Mouse (Mus musculus) forebrain, postnatal 0 days (tissue): ENCODE measurements at regions not wholly inside any gene's neighbourhood (a gene's known extent, or its start where the extent isn't known, plus 50 kb on each side); places are given as distances from the start of the nearest gene placed in this dataset.

ENCODE experiments used
- ATAC-seq: fragments of 200-750 bp; cut with Nextera tagmentation; 2 replicates; pipeline ENCODE4 v1.8.0; 2017; ENCODE audit warnings: mild to moderate bottlenecking, moderate library complexity
- DNase-seq: peaks from one replicate; pipeline ENCODE4 v3.0.0-alpha.2; 2015
- H3K27ac ChIP-seq: fragments of 300-500 bp; sonication (generic); 2 replicates; pipeline ENCODE4 v1.5.1; 2014; ENCODE audit warnings: low read depth, mild to moderate bottlenecking, antibody characterized with exemption, low read length, moderate library complexity, mixed read lengths
- H3K27me3 ChIP-seq: fragments of 300-500 bp; sonication (generic); 2 replicates; pipeline ENCODE4 v1.6.1; 2014; ENCODE audit warnings: mild to moderate bottlenecking, low read length, mixed read lengths; ENCODE audit not compliant: insufficient read depth
- H3K36me3 ChIP-seq: fragments of 300-500 bp; sonication (generic); 2 replicates; pipeline ENCODE4 v1.6.1; 2014; ENCODE audit warnings: mild to moderate bottlenecking, moderate library complexity; ENCODE audit not compliant: insufficient read depth
- H3K4me1 ChIP-seq: fragments of 300-500 bp; sonication (generic); 2 replicates; pipeline ENCODE4 v1.6.1; 2014; ENCODE audit warnings: antibody characterized with exemption; ENCODE audit not compliant: insufficient read depth
- H3K4me2 ChIP-seq: fragments of 300-500 bp; sonication (generic); 2 replicates; pipeline ENCODE4 v1.6.1; 2014; ENCODE audit warnings: low read depth, mild to moderate bottlenecking, moderate library complexity
- H3K4me3 ChIP-seq: fragments of 300-500 bp; sonication (generic); 2 replicates; pipeline ENCODE4 v1.5.1; 2014; ENCODE audit warnings: low read depth, low read length, mixed read lengths
- H3K9ac ChIP-seq: fragments of 300-500 bp; sonication (generic); 2 replicates; pipeline ENCODE4 v1.6.1; 2014; ENCODE audit warnings: mild to moderate bottlenecking
- H3K9me3 ChIP-seq: fragments of 300-500 bp; sonication (generic); 2 replicates; pipeline ENCODE4 v1.6.1; 2016; ENCODE audit warnings: low read length
- CTCF ChIP-seq: sonication (generic); IDR thresholded peaks from 2 replicates; pipeline ENCODE4 v1.5.1; 2016; ENCODE audit warnings: antibody characterized with exemption, control low read depth, low read depth
- WGBS: fragments of 180-500 bp; shearing (Covaris S2); extraction: QIAGEN DNeasy Blood & Tissue Kit; methylation state at CpG from one replicate; pipeline ENCODE4 v1.1.7; 2014; 5-methylcytosine and 5-hydroxymethylcytosine counted together

GRCm38 (mm10) chr17:9836995-9837842, 167.7 kb upstream of the Pabpc6 start:
- no peaks in the 10 kb centered on the region for H3K27me3 ChIP-seq
- no peak for DNase-seq
- H3K4me1 ChIP-seq, result no peaks in the 10 kb centered on the region
- 58% methylated on average over 7 of the region's 7 CpGs for WGBS
- ATAC-seq, result no peak
- H3K4me2 ChIP-seq, result no peak overlapping the region
- no peak overlapping the region for H3K4me3 ChIP-seq
- TF ChIP-seq CTCF, result no peak
- H3K36me3 ChIP-seq, result no peaks in the 10 kb centered on the region
- H3K27ac ChIP-seq, result no peak overlapping the region
- no peak overlapping the region for H3K9ac ChIP-seq
- no peaks in the 10 kb centered on the region for H3K9me3 ChIP-seq

DNA sequence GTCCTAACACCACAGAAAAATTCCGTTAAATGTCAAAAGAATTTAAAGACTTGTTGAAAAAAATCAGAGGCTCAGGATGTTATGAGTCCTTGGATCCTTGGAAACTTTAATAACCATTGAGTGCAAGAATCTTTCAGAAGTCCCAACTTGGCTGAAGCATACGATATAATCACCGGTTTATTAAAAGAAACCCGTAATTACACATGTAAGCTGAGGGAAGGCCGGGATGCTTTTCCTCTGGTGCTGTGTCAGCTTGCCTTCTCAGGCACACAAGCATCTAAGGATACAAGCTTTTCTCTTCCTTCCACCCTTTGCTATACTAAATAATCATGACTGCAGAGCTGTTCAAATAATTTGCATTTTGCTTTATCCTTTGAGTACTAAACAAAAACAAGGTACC, 160.4 kb upstream of the Pabpc6 start:
- no peaks in the 10 kb centered on the region for H3K4me1 ChIP-seq
- no peak overlapping the region for H3K4me3 ChIP-seq
- TF ChIP-seq CTCF, result no peak
- DNase-seq (peak; percentile 8), ATAC-seq (no peak)
- no peak overlapping the region for H3K4me2 ChIP-seq
- no peaks in the 10 kb centered on the region for H3K36me3 ChIP-seq
- WGBS, result 54% methylated on average over 5 of the region's 5 CpGs
- no peaks in the 10 kb centered on the region for H3K9me3 ChIP-seq
- no peaks in the 10 kb centered on the region for H3K27me3 ChIP-seq
- H3K27ac ChIP-seq, result no peak overlapping the region
- H3K9ac ChIP-seq, result no peak overlapping the region

- Histone ChIP-seq H3K4me3 (no peak overlapping the region), H3K27me3 (no peaks in the 10 kb centered on the region), H3K9me3 (no peaks in the 10 kb centered on the region), H3K4me2 (no peak overlapping the region), H3K4me1 (no peaks in the 10 kb centered on the region), H3K27ac (no peak overlapping the region), H3K9ac (no peak overlapping the region), H3K36me3 (no peaks in the 10 kb centered on the region)
- TF ChIP-seq CTCF, result no peak
- DNase-seq (no peak), ATAC-seq (no peak)
- 91% methylated on average over 4 of the region's 4 CpGs for WGBS
These were observed 151.8 kb upstream of the Pabpc6 start for GRCm38 (mm10) chr17:9821358-9821757.

DNA sequence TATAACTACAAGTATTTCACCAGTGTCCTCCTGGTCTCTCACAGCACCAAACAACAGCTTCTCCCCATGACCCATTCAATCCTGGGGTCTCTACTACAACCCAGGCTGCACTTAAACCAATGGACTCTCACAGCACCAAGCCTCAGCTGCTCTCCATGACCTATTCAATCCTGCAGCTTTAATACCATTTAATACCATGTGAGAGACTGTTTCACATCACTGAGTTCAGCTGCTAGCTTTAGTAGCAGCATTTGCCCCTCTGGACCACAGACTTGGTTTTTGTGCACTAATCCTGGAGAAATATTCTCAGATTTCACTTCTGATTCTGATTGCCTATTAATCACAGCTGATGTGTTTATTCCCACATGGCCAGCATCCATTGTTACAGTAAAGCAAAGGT, 147.5 kb upstream of the Pabpc6 start:
- Histone ChIP-seq H3K27ac (no peak overlapping the region), H3K4me2 (no peak overlapping the region), H3K27me3 (no peaks in the 10 kb centered on the region), H3K4me3 (no peak overlapping the region), H3K9ac (no peak overlapping the region), H3K36me3 (no peaks in the 10 kb centered on the region), H3K9me3 (no peaks in the 10 kb centered on the region), H3K4me1 (no peaks in the 10 kb centered on the region)
- DNase-seq (no peak), ATAC-seq (no peak)
- no peak for TF ChIP-seq CTCF

DNA sequence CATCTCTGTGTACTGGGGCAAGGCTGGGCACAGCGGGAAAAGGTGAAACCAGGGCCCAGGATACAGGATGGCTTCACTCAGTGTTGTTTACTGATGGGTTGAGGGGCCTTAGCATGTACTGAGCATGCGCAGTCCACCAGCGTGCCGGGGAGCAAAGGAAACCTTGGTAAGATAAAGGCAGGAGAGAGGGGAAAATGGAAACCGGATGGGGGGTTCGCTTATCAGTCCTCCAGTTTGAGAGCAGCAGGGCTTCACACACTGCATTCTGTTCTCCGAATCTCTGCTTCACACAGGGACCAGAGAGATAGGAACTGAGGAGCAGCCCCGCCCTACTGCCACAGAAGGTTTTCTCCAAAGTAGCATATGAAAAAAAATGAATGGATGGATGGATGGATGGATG, 127.6 kb upstream of the Pabpc6 start:
- TF ChIP-seq CTCF, result no peak
- no peak for DNase-seq
- H3K4me1 ChIP-seq, result no peaks in the 10 kb centered on the region
- WGBS, result 83% methylated on average over 8 of the region's 8 CpGs
- no peaks in the 10 kb centered on the region for H3K9me3 ChIP-seq
- H3K27me3 ChIP-seq, result no peaks in the 10 kb centered on the region
- no peak overlapping the region for H3K4me2 ChIP-seq
- H3K27ac ChIP-seq, result no peak overlapping the region
- H3K4me3 ChIP-seq, result no peak overlapping the region
- ATAC-seq, result no peak
- H3K36me3 ChIP-seq, result no peaks in the 10 kb centered on the region
- H3K9ac ChIP-seq, result no peak overlapping the region

DNA sequence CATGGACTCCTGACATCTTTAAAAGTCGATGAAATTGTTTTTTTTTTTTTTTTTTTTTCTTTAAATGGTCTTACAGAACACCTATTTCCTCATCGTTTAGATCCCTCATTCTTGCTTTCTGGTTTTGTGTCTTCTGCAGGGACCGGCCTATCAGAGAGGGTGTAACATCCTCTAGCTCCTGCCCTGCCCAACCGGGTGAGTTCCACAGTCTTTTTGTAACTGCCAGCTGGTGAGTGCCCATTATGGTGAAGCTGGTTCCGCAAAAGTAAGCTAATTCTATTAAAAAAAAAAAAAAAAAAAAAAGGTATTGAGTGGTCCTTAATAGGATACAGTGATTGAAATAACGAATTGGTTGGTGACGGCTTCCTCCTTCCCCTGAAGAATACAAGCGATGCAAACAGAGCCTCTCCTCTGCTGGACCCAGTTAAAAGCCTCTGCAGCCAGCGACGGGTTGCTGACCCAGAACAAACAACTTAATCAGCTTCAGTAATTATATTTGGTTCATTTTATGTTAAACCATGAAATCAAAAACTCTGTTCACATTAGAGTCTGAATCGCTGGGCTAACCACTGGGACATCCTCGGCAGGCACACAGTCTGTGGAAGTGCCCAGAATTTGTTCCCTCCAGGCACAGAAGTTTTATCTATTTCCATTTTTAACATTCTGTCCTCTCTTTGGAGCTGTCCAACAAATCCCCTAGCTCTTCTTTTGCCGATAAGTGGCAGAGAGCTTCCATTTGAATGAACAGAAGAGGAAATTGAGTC, 126.9 kb upstream of the Pabpc6 start:
- Histone ChIP-seq H3K4me1 (no peaks in the 10 kb centered on the region), H3K9ac (no peak overlapping the region), H3K36me3 (no peaks in the 10 kb centered on the region), H3K27me3 (no peaks in the 10 kb centered on the region), H3K9me3 (no peaks in the 10 kb centered on the region), H3K27ac (no peak overlapping the region), H3K4me3 (no peak overlapping the region), H3K4me2 (no peak overlapping the region)
- no peak for TF ChIP-seq CTCF
- 21% methylated on average over 13 of the region's 13 CpGs for WGBS
- DNase-seq (no peak), ATAC-seq (no peak)

DNA sequence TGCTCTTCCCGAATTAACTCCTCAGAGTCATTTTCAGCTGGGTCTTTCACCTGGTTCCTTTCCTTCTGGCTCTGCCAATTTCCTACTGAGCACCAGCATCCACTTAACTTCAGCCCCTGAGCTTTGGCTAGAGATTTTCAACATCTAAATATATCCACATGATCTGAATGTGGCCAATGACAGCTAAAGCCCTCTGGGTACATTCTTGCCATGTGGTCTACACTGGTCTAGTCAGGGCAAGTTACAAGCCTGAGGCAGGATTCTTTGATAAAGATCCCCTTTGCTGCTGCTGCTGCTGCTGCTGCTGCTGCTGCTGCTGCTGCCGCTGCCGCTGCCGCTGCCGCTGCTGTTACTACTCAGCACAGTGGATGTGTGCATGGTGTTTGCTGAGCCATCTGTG, 109.3 kb upstream of the Pabpc6 start:
- Histone ChIP-seq H3K9me3 (no peaks in the 10 kb centered on the region), H3K36me3 (no peaks in the 10 kb centered on the region), H3K4me3 (no peak overlapping the region), H3K4me1 (peaks cover 3% of the 10 kb centered on the region; the same call in 1 of the 2 replicates), H3K27me3 (no peaks in the 10 kb centered on the region), H3K4me2 (no peak overlapping the region), H3K9ac (no peak overlapping the region), H3K27ac (no peak overlapping the region)
- 88% methylated on average over 5 of the region's 5 CpGs for whole genome bisulfite sequencing
- DNase-seq (no peak), ATAC-seq (no peak)
- no peak for TF ChIP-seq CTCF
